17 mouse cellular contexts compared by ENCODE assay signal in the genomic region with DNA sequence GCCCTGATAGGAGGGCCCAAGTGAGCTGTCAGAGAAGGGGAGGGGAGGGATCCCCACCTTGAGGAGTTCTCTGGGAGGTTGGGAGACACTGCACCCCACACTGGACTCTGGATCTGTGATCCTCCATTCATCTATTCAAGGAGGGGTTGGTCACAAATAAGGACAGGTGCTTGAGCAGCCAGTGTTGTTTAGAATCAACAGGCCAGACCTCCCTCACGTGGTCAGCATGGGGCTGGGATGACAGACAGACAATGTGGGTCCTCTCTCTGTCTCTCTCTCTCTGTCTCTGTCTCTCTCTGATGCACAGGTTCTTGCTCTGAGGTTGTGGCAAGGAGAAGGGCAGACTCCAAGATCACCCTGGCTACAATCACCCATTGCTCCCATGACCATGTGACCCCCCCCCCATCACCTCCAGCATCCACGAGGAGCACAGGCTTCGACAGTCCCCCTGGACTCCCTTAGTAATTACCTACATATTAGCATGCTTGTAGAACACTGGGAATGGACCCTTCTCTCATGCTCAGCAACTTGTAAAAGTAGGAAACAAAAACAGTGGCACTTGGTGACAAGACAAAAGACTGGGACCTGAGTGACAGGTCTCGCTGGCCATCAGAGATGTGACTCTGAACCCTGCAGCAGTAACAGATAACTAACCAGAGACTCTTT.
DNase-seq lines count a peak whose midpoint lies in the region; ATAC-seq and TF ChIP-seq lines count a peak whose summit lies in the region.
"Had no signal": no experiment of that assay in that cellular context is flagged by ENCODE, and none has a peak within 500 bp of the region (broad histone marks: within the 10 kb centered on the region; RNA-seq: fewer than 3 reads in every experiment).

No protein-coding gene starts in this region.

- H3K4me2 ChIP-seq in forebrain, embryonic 16.5 days (ENCODE audit: low read length): no peak overlapping the region
- peak overlapping the region; percentile 21; the same call in 1 of the 2 replicates for H3K4me2 ChIP-seq in forebrain, embryonic 12.5 days
- H3K4me2 ChIP-seq in hindbrain, embryonic 16.5 days (ENCODE audit: low read length): no peak overlapping the region
- no peak overlapping the region for H3K4me2 ChIP-seq in midbrain, postnatal 0 days (ENCODE audit: low read depth, low read length, poor library complexity, severe bottlenecking)
- H3K4me2 ChIP-seq: limb, embryonic 15.5 days had no signal

- intact Hi-C loops in gastrocnemius, postnatal 14 days (cut with DNase I; ENCODE audit: low total_unique reads): no loop called here

- peak overlapping the region; percentile 91 for H3K27ac ChIP-seq in forebrain, embryonic 10.5 days
- no peak overlapping the region for H3K27ac ChIP-seq in forebrain, embryonic 16.5 days (ENCODE audit: low read length)
- H3K27ac ChIP-seq in forebrain, embryonic 12.5 days: peak overlapping the region; percentile 94
- peak overlapping the region; percentile 58; the same call in 1 of the 2 replicates for H3K27ac ChIP-seq in hindbrain, embryonic 16.5 days (ENCODE audit: low read depth, low read length)
- peak overlapping the region; percentile 70 for H3K27ac ChIP-seq in midbrain, postnatal 0 days (ENCODE audit: low read depth, low read length)
- H3K27ac ChIP-seq: gastrocnemius, adult 2 months; left cerebral cortex, adult 2 months; limb, embryonic 15.5 days had no signal

- peaks cover 4% of the 10 kb centered on the region; the same call in 1 of the 2 replicates for H3K36me3 ChIP-seq in forebrain, embryonic 10.5 days (replicated peaks)
- H3K36me3 ChIP-seq in forebrain, embryonic 16.5 days (ENCODE audit: control insufficient read depth, insufficient read depth): no peaks in the 10 kb centered on the region
- H3K36me3 ChIP-seq in forebrain, embryonic 12.5 days (replicated peaks): no peaks in the 10 kb centered on the region
- H3K36me3 ChIP-seq in hindbrain, embryonic 16.5 days (ENCODE audit: control insufficient read depth, insufficient read depth, low read length): no peaks in the 10 kb centered on the region
- no peaks in the 10 kb centered on the region for H3K36me3 ChIP-seq in midbrain, postnatal 0 days (ENCODE audit: insufficient read depth, low read length)
- H3K36me3 ChIP-seq: heart, embryonic 12.5 days; limb, embryonic 15.5 days had no signal

- peak overlapping the region; percentile 34; the same call in 1 of the 2 replicates for H3K4me3 ChIP-seq in forebrain, embryonic 10.5 days
- H3K4me3 ChIP-seq in forebrain, embryonic 16.5 days (replicated peaks; ENCODE audit: low read length): no peak overlapping the region
- H3K4me3 ChIP-seq in forebrain, embryonic 12.5 days (replicated peaks): no peak overlapping the region
- no peak overlapping the region for H3K4me3 ChIP-seq in hindbrain, embryonic 16.5 days (ENCODE audit: low read length)
- no peak overlapping the region for H3K4me3 ChIP-seq in midbrain, postnatal 0 days (ENCODE audit: low read depth, low read length)
- H3K4me3 ChIP-seq: erythroblast, embryonic 14.5 days; gastrocnemius, adult 2 months; heart, embryonic 12.5 days; left cerebral cortex, adult 2 months; limb, embryonic 15.5 days had no signal

- H3K9me3 ChIP-seq in forebrain, embryonic 10.5 days: no peaks in the 10 kb centered on the region
- no peaks in the 10 kb centered on the region for H3K9me3 ChIP-seq in forebrain, embryonic 16.5 days (ENCODE audit: control insufficient read depth, low read length)
- no peaks in the 10 kb centered on the region for H3K9me3 ChIP-seq in forebrain, embryonic 12.5 days
- H3K9me3 ChIP-seq in hindbrain, embryonic 16.5 days (ENCODE audit: control insufficient read depth, low read length): no peaks in the 10 kb centered on the region
- no peaks in the 10 kb centered on the region for H3K9me3 ChIP-seq in midbrain, postnatal 0 days (ENCODE audit: low read length)
- H3K9me3 ChIP-seq: heart, embryonic 12.5 days; limb, embryonic 15.5 days had no signal

- ATAC-seq in forebrain, embryonic 16.5 days: no peak
- peak; percentile 1; the same call in 1 of the 2 replicates for ATAC-seq in forebrain, embryonic 12.5 days (ENCODE audit: low FRiP score)
- no peak for ATAC-seq in hindbrain, embryonic 16.5 days
- ATAC-seq in midbrain, postnatal 0 days (ENCODE audit: low FRiP score): peak; percentile 8; the same call in 1 of the 2 replicates

- H3K4me1 ChIP-seq in forebrain, embryonic 10.5 days: peaks cover 98% of the 10 kb centered on the region
- H3K4me1 ChIP-seq in forebrain, embryonic 16.5 days (replicated peaks; ENCODE audit: control insufficient read depth, insufficient read depth, low read length): peaks cover 42% of the 10 kb centered on the region
- H3K4me1 ChIP-seq in forebrain, embryonic 12.5 days: peaks cover 93% of the 10 kb centered on the region
- H3K4me1 ChIP-seq in hindbrain, embryonic 16.5 days (ENCODE audit: control insufficient read depth, insufficient read depth, low read depth, low read length): peaks cover 53% of the 10 kb centered on the region
- H3K4me1 ChIP-seq in midbrain, postnatal 0 days (ENCODE audit: insufficient read depth, low read length): peaks cover 43% of the 10 kb centered on the region

- H3K27me3 ChIP-seq in forebrain, embryonic 10.5 days (ENCODE audit: poor library complexity, severe bottlenecking): peaks cover 82% of the 10 kb centered on the region
- no peaks in the 10 kb centered on the region for H3K27me3 ChIP-seq in forebrain, embryonic 16.5 days (replicated peaks; ENCODE audit: control insufficient read depth, insufficient read depth, low read length)
- peaks cover 30% of the 10 kb centered on the region for H3K27me3 ChIP-seq in forebrain, embryonic 12.5 days
- H3K27me3 ChIP-seq in hindbrain, embryonic 16.5 days (replicated peaks; ENCODE audit: control insufficient read depth, insufficient read depth, low read length): no peaks in the 10 kb centered on the region
- no peaks in the 10 kb centered on the region for H3K27me3 ChIP-seq in midbrain, postnatal 0 days (ENCODE audit: insufficient read depth, low read length)
- H3K27me3 ChIP-seq: limb, embryonic 15.5 days had no signal

- TF ChIP-seq CTCF in midbrain, postnatal 0 days (IDR thresholded peaks at IDR 0.05): no peak

- no peak overlapping the region for H3K9ac ChIP-seq in forebrain, embryonic 16.5 days (replicated peaks; ENCODE audit: low read depth, low read length)
- H3K9ac ChIP-seq in forebrain, embryonic 12.5 days: peak overlapping the region; percentile 47; the same call in 1 of the 2 replicates
- peak overlapping the region; percentile 43; the same call in 1 of the 2 replicates for H3K9ac ChIP-seq in hindbrain, embryonic 16.5 days (ENCODE audit: low read depth, low read length)
- H3K9ac ChIP-seq in midbrain, postnatal 0 days (replicated peaks; ENCODE audit: low read length, poor library complexity, severe bottlenecking): peak overlapping the region; percentile 6; the same call in 1 of the 2 replicates
- H3K9ac ChIP-seq: heart, embryonic 12.5 days; limb, embryonic 15.5 days had no signal

- DNase-seq in forebrain, embryonic 10.5 days (ENCODE audit: extremely low spot score, low spot score): no peak
- no peak for DNase-seq in midbrain, postnatal 0 days (ENCODE audit: low spot score)
- DNase-seq in spleen, postnatal 36 days (ENCODE audit: low spot score in 2 of 2): no peak
- DNase-seq in gastrocnemius, postnatal 14 days: no peak
- no peak for DNase-seq in right cerebral cortex, postnatal 10 days (ENCODE audit: low spot score in 2 of 2)
- DNase-seq: gastrocnemius, adult 2 months; heart, postnatal 4 days; kidney, adult 2 months; lung, adult 18-20 months; right cerebral cortex, postnatal 14 days had no signal

- 17% methylated on average over 4 of the region's 4 CpGs for WGBS in forebrain, embryonic 10.5 days
- 12% methylated on average over 4 of the region's 4 CpGs for WGBS in forebrain, embryonic 16.5 days
- 12% methylated on average over 4 of the region's 4 CpGs for WGBS in forebrain, embryonic 12.5 days
- WGBS in hindbrain, embryonic 16.5 days: 21% methylated on average over 4 of the region's 4 CpGs
- WGBS in midbrain, postnatal 0 days: 30% methylated on average over 4 of the region's 4 CpGs

Comparison
In these comparisons a context has a peak if more than half of its experiments do, and no peak if none do; other contexts are left out.
1. ATAC-seq: peak in forebrain, embryonic 12.5 days (single experiment) and midbrain, postnatal 0 days (single experiment); none in forebrain, embryonic 16.5 days (single experiment) and hindbrain, embryonic 16.5 days (single experiment).